Mouse (Mus musculus) left cerebral cortex, adult 8-10 months (tissue): ENCODE data around the gene Mogat2. TPM values are rescaled to one million over a fixed set of nuclear protein-coding genes. Genes with fewer than 3 reads are reported as not detected.

ENCODE experiments used
- DNase-seq, 2 experiments: peaks; one replicate each; pipeline ENCODE4 v3.0.0; 2022; ENCODE audit warnings: low spot score in 2 of 2
- total RNA-seq, 4 experiments: library from RNA; stranded (reverse); gene quantifications; 2 replicates each; pipeline ENCODE4 v1.2.4; 2022

Mogat2 gene
- total RNA-seq, 4 experiments from 2014 or later, result not detected

DNA sequence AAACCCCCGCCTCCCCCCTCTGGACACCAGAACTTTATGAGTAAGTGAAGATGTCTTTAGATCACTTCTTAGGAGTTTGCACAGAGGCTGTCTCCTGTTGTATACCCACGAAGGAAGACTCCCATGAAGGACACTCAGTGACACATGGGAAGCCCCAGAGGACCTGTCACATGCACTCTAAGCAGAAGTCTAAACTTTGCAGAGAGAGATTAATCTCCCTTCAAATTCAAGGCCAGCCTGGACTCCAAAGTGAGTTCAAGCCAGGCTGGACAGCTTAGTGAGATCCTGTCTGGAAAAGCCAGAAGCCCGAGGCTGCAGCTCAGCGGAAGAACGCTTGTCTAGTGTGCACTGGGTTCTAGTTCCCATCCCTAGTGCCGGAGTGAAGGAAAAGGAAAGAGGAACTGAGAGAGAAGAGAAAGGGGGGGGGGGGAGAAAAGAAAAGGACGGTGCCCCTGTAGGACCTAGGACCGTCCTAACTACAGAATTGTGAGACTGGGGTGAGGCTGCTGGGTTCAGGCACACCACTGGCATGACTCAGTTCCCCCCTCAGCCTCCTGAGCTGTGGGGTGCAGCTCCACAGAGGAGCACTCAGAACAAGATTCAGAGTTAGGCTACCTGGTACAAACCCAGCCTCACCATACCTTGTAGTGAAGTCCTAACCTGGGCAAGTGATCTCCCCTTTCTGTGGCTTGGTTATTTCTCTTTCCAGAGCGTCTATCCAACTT is 38.8 kb downstream of the Mogat2 start:
- DNase-seq, result no peak

- no peak for DNase-seq
Observed at GRCm38 (mm10) chr7:99198811-99199210, 39.6 kb downstream of the Mogat2 start.

DNA sequence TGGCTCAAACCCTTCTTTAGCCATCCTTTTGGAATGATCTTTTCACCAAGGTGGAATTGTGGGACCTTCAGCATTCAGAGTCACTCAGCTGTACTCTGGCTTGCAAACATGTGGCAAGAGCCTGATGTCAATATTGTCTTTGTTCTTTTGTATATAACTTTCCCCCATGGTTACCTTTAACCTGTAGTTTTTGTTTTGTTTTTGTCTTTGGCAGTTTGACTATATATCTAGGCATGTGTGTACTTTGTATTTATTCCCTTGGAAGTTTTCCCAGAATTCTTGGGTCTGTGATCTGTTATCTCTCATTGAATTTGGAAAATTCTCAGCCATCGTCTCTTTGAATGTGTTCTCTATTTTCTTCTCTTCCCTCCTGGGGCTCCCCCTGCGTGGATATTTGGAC is 43.9 kb downstream of the Mogat2 start:
- no peak for DNase-seq

DNA sequence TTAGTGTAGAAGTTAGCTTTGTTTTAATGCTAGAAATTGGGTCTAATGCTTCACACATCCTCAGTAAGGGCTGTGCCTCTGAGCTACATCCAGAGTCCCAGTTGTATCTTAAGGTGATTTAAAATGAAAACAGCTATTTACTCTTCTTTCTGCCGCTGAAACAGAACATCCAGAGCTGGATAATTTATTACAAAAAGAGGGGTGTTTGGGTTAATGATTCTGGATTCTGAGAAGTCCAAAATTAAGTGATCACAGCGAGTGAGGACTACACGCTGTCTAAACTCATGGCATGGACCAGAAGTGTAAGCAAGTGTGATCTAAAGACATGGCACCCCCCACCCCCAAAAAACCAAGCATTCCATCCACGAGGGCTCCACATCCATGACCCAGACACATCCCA is 44.5 kb downstream of the Mogat2 start:
- DNase-seq, result no peak

GRCm38 (mm10) chr7:99191411-99191810 is 47.0 kb downstream of the Mogat2 start:
- no peak for DNase-seq

DNA sequence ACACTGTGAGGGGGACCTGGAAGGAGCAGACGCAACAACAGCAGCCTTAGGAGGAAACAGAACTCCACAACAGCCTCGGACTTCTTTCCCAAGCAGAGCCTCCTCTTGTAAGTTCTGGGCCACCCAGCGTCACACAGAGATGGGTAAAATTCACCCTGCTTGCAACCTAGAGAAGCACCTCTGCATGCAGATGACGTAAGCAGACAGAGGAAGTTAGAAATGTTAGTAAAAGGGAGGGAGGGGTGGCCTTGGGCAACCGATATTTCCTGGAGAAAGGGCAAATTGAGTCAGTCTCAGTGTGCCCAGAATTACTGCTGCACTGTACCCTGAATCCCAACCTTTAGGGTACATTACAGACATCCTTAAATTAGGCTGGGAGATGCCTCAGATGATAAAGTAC is 48.5 kb downstream of the Mogat2 start:
- no peak for DNase-seq

- no peak for DNase-seq
Observed at GRCm38 (mm10) chr7:99188630-99189029, 49.8 kb downstream of the Mogat2 start.

- no peak for DNase-seq
Observed at GRCm38 (mm10) chr7:99187451-99187850, 51.0 kb downstream of the Mogat2 start.

DNA sequence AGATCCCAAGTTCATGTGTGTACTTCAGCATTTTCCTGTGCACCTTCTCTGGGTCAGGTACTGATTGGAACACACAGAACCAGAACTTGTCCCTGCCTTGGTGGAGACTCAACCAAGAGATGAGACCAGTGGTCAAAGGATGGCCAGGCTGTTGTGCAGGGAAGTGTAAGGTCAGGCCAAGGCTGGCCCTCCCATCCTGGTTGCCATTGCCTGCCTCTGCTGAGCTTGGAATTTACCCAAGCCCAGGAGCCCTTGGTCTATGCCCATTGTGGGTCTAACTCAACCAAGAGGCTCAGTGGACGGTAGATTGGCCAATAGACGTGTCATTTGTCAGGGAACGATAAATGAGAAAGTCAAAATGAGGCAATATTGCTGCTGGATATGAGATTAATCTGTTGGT is 53.0 kb downstream of the Mogat2 start:
- DNase-seq, result no peak

DNA sequence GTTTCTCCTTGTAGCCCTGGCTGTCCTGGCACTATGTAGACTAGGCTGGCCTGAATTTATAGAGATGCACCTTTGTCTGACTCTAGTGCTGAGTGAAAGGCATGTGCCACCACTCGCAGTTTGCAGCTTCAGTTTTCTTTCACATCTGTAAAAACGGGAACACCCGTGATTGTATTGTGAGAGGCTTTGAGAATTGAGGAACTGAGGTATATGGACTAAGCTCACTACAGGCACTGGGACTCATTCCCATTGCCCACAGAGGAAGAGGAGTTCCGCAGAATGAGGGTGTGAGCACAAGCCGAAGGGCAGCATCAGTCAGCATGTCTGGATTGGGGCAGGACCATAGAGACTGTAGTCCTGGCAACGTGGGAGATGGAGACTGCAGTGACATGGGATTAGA is 54.7 kb downstream of the Mogat2 start:
- DNase-seq, result no peak

GRCm38 (mm10) chr7:99182432-99183172 is 55.8 kb downstream of the Mogat2 start, which contains the start of gene Dgat2:
TSS of gene Dgat2 (minus strand) at chr7:99182719.
- DNase-seq, result peak; percentile 84 to 98

- DNase-seq, result no peak
Observed at GRCm38 (mm10) chr7:99181619-99182431, 56.6 kb downstream of the Mogat2 start.

DNA sequence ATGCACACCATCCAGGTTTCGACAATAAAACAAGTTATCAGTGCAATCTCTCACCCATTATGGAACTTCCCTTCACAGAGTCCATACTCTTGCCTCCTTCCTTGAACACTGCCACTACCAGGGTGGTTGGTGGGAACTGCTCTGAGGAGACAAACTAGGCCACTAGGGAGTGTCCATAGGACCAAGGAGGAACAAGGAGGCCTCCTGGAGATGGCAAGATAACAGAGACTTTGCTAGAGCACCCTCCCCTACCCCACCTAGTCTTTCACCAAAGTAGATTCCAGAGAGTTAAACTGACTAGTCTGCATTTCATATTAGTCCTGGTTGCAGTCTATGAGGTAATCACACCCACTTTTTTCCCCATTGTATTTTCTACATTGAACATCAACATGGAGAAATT is 58.3 kb downstream of the Mogat2 start:
- no peak for DNase-seq

DNA sequence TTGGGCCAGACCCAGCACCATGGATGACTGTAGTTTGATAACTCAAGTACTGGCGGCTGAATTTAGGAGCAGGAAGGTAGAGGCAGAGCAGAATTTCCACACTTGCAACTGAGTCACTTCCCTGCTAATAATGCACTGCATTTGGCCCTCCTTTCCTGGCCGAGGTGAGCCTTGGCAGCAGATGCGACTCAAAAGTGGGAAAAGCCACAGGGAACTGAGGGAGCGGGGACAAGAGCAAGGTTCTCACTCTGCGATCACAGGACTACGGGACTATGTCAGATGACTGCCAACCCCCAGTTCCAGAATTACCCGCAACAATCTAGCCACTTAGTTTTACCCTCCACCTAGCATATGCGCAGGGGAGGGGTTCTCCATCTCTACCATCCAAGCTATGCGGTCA is 59.1 kb downstream of the Mogat2 start:
- DNase-seq, result no peak

- no peak for DNase-seq
Observed at GRCm38 (mm10) chr7:99177386-99177785, 61.0 kb downstream of the Mogat2 start.

- DNase-seq, result no peak
Observed at GRCm38 (mm10) chr7:99175666-99176065, 62.8 kb downstream of the Mogat2 start.

GRCm38 (mm10) chr7:99175118-99175517 is 63.3 kb downstream of the Mogat2 start:
- DNase-seq, result no peak

- DNase-seq, result no peak
Observed at GRCm38 (mm10) chr7:99174006-99174405, 64.4 kb downstream of the Mogat2 start.

DNA sequence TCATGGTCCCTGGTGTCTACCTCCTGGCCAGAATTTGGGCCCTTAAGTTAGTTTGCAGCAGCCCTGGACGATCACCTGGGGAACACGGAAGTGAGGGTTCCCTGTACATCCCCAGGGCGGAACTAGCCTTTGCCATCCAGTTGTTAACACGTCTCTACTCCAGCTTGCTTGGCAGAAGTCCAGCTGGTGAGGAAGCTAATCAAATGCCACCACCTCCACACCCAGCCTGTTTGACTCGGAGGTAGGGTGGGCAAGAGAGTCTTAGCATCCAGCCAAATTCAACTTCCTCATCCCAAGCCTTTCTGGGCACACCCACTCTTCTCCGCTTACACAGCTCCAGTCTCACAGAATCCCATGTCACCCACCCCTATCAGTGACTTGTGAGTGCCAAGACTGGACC is 65.5 kb downstream of the Mogat2 start:
- no peak for DNase-seq

- no peak for DNase-seq
Observed at GRCm38 (mm10) chr7:99171730-99172463, 66.5 kb downstream of the Mogat2 start.

DNA sequence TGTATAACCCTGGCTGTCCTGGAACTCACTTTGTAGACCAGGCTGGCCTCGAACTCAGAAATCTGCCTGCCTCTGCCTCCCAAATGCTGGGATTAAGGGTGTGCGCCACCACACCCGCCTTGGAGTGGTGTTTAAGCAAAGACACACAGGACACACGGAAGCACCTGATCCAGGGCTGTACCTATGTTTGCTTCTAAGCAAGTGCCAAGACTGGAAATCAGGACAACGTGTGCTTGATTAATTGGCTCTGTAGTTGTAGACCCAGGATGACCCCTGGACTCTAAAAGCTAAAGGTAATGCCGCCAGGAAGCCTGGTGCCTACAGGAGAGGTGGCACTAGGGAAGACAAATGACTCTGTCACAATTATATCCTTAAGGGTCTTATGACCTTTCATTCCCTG is 67.9 kb downstream of the Mogat2 start:
- DNase-seq, result no peak
